Mouse (Mus musculus): ENCODE results near the gene Cldn3.
"Not testable (repeated sequence)": the region's sequence is repeated elsewhere in the genome, so short reads cannot be mapped to it uniquely, and the experiment has no call there.

Gene Cldn3

DNA sequence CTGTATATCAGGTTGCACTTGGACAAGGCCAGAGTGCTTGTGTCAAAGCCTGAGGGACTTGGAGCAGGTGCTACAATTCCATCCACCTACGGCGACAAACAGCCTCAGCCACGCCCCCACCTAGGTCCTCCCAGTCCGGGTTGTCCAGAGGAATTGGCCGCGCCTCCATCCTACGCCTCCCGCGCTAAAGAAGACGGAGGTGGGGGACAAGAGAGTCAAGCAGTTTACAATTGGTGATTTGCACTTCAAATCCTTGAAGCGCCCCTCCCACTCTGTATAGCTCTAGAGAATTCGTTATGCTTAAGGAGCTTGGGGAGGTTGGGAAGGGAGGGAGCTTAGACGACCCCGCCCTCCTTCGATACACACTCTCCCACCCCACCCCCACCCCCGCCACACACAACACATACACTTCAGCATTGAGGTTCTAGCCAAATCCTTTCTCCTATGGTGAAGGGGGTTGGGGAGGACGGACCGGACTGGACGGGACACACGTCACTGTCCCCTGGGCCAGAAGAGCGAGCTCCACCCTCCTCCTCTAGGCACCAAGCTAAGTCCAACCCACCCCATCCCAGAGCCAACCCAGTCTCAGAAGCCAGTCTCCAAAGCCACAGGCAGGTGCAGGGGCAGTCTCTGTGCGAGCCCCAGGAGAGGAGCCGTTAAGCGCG, at the start of gene Cldn3:
Gene Cldn3 (plus strand): TSS at position 582 of the 665 bp plus-strand sequence.
- peak; percentile 50 for DNase-seq

DNA sequence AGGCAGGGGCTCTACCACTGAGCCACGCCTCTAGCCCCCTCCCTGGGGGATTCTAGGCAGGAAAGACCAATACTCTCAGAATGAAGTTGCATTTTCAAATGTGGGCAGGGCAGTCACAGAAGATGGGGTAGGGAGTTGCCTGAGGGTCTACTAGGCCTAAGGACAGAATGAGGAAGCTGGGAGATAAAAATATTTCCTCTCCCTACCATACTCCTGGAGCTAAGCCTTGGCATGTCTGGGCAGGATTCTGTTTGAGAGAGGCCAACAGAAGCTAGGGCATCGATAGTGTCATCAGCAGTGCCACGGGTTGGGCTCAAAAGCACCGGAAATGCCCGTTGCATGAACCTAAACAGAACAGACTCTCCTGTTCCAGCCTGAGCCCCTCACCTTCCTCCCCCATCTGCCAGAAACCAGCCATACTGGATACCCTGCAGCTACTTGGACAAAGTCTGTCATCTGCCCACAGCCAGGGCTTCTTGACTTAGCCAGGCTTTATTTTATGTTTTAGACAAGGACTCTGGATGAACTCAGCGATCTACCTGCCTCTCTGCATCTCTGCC, 49.3 kb upstream of the Cldn3 start:
- DNase-seq: no peak

DNA sequence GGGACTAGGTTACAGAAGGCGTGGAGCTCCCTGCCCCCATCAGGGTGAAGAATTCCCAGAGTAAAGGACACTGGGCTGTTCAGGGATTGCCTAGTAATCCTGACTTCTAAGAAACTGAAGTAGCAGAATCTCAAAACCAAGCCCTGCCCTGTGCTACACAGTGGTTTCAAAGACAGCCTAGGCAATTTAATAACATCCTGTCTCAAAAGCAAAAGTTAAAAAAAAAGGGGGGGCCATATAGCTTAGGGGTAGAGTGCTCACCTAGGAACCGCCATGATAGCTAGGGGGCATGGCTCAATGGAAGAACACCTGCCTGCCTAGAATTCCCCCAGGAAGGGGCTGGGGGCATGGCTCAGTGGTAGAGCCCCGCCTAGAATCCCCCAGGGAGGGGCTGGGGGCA, 46.9 kb upstream of the Cldn3 start:
- no peak for DNase-seq

DNA sequence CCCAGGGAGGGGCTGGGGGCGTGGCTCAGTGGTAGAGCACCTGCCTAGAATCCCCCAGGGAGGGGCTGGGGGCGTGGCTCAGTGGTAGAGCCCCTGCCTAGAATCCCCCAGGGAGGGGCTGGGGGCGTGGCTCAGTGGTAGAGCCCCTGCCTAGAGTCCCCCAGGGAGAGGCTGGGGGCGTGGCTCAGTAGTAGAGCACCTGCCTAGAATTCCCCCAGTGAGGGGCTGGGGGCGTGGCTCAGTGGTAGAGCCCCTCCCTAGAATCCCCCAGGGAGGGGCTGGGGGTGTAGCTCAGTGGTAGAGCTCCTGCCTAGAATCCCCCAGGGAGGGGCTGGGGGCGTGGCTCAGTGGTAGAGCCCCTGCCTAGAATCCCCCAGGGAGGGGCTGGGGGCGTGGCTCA, 46.5 kb upstream of the Cldn3 start:
- DNase-seq: not testable (repeated sequence)

DNA sequence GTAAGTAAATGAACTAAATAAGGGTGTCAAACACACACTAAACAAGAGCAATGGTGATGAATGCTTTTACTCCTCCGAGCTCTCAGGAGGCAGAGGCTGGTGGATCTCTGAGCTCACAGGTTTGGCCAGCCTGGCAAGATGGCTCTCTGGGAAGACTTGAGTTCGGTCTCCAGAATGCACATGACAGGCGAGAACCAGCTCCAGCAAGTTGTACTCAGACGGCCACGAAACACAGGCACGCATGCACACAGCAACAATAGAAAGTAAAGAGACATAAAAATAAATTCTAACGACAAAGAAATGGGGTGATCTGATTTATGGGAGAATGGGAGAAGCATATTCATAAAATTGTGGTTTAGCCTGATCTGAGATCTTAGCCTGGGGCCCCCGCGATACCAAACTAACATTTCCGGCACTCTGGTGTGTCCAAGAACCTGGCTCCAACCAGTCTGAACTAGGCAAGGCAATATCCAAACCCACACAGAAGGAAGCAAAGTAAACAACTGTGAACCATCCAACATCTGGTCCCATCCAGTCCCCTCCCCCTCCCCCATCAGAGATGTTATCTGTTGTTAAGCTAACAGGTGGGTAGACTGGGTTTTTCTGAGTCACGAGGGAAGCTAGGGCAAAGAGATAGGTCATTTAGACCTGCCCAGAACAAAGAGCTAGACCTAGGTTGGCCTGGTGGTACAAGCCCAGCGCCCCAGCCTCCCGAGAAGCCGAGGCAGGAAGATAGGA, 44.4 kb upstream of the Cldn3 start:
- DNase-seq: no peak

DNA sequence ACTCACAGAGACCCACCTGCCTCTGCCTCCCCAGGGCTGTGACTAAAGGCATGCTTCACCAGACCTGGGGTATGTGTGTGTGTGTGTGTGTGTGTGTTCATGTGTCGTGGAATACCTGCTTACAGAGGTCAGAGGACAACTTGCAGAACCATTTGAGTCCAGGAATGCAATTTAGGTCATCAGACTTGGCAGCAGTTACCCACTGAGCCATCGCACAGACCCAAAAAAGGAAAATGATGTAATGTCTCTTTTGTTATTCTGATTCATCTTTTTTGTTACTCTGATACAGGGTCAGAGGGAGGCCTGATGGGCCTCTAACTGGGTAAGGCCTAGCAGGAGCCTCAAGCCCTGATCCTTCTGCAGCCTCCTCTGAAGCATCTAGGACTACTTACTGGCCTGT, 43.3 kb upstream of the Cldn3 start:
- DNase-seq: no peak

DNA sequence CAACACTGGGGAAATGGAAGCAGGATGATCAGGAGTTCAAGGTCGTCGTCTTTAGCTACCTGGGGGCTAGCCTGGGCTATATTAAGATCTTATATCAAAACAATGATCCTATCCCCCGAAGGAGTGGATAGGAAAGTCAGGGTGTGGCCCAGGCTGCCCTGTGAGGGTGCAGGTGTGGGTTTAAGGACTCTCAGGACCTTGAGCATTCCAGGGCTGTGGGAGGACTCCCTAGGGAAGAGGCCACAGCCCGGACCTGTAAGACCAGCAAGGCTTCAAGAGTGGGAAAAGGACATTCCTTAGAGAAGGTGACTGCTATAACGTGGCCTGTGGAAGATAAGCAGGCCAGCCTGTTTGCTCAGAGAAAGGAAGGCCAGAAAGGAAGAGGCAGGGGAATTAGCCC, 41.8 kb upstream of the Cldn3 start:
- DNase-seq: no peak

DNA sequence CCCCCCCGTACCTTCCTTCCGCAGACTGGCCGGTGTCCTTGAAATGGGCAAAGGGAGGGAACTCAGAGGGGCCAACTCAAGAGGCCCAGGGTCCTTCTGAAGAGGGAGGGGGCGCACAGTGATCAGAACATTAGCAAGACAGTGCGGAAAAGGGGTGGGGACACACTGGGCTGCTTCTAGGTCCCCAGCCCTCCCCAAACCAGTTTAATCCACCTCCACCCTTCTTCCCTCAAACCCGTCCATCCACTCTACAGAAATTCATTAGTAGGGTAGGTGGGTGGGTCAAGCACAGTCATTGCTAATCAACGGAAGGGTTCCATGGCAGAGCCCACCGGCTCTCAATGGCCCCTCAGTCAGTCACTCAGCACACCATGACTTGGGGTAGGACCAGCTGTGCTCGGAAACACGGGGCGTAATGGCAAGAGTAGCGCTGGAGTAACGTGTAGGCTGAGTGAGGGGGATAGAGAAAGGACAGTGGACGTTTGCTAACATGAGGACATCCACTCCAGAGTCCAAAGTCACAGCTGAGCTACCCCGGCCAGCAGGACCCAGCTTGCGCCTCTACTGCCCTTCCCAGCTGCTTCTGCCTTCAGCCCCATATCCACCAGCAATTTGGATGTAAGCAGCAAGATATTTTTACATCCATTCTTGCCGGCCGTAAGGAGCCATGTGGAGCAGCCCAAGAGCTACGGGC, 40.6 kb upstream of the Cldn3 start:
- no peak for DNase-seq

DNA sequence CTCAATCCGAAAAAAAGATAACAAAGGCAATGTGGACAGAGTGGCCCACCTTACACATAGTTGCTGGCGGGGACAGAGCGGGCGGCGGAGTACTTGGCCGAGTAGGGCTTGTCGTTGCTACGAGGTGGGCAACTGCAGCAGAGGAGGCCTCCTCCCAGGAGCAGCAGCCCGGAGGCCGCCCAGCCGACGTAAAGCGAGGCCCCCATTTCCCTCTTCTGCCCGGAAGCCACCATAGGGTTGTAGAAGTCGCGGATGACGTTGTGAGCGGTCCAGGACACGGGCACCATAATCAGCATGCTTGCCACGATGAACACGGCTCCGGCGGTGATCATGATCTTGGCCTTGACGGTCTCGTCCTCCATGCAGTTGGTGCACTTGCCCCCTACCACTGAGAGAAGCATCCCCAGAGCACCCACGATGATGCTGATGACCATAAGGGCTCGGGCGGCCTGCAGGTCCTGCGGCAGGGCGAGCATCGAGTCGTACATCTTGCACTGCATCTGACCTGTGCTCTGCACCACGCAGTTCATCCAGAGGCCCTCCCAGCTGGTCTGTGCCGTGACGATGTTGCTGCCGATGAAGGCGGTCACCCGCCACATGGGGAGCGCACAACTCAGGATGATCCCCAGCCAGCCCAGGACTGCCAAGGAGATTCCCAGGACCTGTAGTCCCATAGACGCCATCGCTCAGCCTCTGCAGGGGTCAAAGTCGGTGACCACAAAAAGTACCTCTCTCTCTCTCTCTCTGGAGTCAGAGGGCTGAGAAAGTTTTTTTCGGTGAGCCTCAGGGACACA, 39.8 kb upstream of the Cldn3 start:
- DNase-seq: no peak

DNA sequence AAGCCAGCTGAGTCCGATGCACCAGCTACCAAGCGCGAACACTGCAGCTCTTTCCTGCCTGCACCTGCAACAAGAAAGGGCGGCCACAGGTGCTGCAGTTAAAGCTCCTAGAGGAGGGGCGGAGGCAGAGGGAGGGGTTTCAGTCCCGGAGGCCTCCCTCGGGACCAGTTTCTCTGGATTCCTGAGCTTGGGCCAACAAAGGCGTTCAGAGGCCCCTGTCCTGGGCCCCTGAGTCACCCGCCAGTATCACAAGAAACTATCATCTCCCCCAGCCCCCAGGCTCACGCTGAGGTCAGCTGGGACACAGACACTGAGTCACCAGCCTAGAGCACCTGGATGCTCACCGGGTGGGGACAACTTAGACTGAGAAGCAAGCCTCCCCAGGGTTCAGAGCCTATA, 39.2 kb upstream of the Cldn3 start, which contains the start of gene Cldn4:
Gene Cldn4 (minus strand): TSS at position 78 of the 399 bp plus-strand sequence.
- DNase-seq: no peak

DNA sequence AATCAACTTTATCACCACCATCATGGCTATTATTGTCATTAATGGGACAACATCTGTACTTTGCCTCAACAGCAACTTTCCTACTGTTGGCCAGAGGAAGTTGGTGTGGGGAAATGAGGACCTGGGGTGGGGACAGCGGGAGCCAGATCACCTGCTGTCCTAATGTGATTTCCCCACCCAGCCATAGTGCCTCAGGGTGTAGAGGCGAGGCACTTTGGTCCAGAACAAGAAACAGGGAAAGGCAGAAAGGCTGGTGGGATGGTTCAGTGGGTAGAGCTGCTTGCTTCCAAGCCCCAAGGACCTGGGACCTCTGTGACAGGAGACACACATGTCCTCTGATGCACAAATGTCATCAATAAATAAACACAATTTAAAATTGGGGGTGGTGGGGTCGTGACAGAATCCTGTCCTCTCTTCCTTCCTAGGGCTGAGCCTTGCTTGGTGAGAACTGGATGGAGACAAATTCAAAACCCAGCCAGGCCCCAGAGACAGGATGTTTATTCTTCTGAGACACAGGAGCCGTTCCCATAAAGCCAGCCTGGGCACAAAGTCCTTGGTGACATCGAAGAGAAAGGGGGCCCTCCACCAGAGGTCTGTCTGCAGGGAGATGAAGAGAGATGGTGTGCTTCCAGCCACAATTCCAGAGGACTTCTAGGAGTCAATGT, 38.5 kb upstream of the Cldn3 start:
- DNase-seq: no peak

DNA sequence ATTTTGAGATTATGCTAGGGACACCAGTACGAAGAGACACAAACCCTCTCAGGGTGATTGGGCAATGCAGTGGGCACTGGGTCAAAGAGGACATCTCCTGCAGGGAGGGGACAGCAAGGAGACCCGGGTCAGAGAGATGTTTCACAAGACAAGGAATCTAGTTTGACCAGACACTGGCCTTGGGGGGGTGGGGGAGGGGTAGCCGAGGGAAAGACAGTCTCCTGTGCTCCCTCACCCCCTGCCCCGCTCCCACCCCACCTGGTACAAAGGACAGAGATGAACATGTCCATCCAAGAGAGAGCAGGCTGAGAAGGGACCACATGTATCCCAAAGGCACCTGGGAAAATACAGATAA, 38.0 kb upstream of the Cldn3 start:
- no peak for DNase-seq

DNA sequence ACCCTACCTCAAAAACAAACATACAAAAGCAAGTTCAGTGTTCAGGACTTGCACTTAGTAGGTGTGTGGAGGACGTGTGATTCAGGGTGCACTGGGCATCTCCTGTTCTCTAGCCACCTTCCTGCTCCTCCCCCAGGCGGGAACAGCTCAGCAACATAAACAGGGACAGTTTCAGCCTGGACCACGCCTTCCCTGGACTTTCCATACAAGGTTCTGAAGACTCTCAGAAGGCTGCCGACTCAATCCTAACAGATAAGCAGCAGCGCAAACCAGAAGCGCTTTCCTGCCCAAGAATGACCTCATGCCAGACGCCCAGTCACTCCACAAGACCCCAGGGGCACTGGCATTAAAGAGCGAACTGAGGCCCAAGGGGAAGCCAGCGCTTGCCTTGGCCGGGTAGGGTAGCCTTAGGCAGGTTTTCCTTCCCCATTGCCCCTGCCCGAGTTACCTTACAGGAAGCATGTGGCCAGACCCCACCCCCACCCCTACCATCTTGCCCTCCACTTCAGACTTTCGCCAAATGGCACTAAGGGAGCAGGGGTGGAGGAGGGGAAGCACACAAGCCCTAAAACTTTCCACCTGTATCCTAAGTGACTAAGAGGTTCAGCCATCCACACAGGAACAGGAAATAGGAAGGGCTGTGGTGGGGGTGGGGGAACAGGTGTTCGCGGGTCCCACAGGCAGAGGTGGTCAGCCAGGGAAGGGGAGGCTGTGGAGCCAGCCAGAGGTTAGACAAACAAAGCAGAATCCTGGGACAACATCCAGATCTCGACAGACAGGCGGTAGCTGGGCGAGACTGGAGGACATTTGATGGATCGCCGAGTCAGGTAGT, 34.7 kb upstream of the Cldn3 start:
- no peak for DNase-seq

DNA sequence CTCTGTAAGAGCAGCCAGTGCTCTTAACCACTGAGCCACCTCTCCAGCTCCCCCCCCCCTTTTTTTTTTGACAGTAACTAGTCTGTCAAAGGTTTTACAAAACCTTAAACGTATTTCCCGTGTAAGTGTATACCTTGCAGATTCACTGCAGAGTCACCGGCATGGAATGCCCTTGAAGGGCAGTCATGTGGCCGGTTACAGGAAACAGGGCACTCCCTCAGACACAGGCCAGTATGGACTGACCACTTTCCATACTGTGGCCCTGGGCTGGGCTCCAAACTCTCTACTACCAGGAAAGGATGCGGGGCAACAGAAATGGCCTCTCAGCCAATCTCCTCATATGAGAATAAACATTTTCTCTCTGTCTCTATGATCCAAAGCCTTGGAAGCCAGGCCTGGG, 30.5 kb upstream of the Cldn3 start:
- DNase-seq: no peak

DNA sequence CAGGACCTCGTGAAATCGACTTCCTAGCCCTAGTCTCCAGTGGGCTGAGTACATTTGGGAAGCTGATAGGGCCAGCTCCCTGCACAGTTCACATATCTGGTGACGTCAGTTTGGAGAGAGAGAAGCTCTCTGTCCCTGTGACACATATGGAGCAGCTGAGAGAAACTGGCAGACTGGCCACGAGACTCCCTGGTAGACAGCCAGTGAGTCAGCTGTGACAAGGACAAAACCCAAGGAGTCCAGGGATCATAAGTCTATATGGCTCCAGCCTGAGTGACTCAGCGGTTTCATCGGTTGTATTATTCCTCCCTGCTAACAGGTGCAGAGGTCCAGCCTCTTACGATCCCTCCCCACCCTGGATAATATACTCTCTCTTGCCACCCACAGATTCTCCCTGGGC, 26.9 kb upstream of the Cldn3 start:
- no peak for DNase-seq

DNA sequence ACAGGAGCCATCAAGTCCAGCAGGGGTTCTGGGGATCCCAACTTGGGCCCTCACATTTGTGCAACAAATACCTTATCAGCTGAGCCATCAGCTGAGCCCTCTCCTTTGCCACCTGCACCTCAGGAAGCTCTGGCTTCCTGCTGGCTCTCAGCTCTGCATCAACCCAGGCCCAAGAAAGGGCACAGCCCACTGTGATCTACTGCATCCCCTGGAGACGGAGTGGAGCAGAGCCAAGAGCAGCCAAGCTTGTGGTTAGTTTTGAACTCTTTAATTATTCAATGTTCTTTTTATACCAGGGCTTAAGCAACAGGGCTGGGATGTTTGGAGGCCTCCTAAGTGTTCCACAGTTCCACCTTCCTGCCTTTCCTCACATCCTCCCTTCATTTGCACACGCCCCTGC, 25.6 kb upstream of the Cldn3 start:
- DNase-seq: no peak

DNA sequence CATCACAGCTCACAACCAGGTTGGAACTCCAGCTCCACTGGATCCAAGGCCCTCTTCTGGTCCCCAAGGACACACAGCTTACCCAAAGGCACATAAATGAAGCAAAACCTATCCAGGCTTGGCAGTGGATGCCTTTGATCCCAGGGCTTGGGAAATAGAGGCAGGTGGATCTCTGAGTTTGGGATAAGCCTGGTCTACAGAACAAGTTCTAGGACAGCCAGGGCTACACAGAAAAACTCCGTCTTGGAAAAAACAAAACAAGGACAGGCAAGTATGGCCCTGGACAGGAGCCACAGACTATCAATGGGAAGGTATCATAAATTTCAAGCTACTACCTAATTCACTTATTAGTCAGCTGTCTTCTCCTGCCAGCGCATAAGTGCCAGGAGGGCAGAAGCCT, 24.5 kb upstream of the Cldn3 start:
- DNase-seq: no peak

DNA sequence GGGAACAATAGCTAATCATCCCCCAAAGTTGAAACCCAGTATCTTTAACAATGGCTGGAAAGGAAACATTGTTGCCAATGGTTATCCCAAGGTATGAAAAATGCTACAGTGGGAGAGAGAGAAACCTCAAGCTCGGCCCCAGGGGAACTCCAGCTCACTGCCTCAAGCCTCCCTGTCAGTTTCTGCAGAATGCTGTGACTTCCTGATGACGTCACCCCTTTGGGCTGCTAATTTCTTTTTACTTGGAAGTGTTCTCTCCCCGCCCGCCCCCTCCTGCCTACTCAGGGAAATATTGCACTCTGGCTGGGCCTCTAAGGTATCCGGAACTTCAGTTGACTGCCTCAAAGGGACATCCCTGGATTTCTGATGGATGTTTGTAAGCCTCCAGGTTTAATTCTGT, 22.5 kb upstream of the Cldn3 start:
- no peak for DNase-seq

DNA sequence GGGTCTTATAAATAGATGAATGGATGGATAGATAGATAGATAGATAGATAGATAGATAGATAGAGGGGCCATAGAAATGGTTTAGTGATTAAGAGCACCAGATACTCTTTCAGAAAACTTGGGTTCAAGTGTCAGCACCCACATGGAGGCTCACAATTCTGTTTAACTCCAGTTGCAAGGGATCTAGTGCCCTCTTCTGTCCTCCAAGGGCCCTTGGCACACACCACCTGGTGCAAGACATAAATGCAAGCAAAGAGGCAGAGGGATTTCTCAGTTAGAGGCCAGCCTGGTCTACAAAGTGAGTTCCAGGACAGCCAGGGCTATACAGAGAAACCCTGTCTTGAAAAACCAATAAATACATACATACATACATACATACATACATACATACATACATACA, 21.4 kb upstream of the Cldn3 start:
- DNase-seq: not testable (repeated sequence)

DNA sequence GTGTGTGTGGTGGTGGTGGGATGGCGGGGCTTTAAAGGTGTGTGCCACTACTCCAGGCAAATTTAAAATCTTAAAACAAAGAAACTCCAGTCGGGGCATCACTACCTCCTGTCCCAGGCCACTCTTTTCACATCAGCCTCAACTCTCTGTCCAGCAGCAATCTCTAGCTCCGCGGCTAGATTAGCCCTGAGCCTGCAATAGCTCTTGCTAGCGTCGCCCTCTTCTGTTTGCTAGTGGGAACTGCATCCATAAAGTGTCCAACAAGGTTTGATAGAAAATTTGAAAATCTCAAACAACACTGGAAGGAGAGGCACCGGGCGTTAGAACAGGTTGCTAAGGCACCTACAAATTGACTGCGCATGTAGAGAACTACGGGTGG, 20.6 kb upstream of the Cldn3 start:
- peak; percentile 84 for DNase-seq
